Mouse (Mus musculus) heart, embryonic 12.5 days (tissue): ENCODE results near the gene Clic1. TPM values are rescaled to one million over a fixed set of nuclear protein-coding genes. Genes with fewer than 3 reads are reported as not detected.

Experiments used
- ATAC-seq: fragments of 200-750 bp; cut with Nextera tagmentation; 2 replicates; pipeline ENCODE4 v1.8.0; 2017; ENCODE audit warnings: moderate TSS enrichment, moderate library complexity; ENCODE audit not compliant: insufficient number of reproducible peaks, low FRiP score
- H3K27ac ChIP-seq: fragments of 300-500 bp; sonication (generic); 2 replicates; pipeline ENCODE4 v1.5.1; 2016; ENCODE audit warnings: mild to moderate bottlenecking, moderate library complexity; ENCODE audit not compliant: poor library complexity, severe bottlenecking
- H3K27me3 ChIP-seq: fragments of 300-500 bp; sonication (generic); replicated peaks from 2 replicates; pipeline ENCODE4 v1.6.1; 2016; ENCODE audit warnings: mild to moderate bottlenecking, moderate library complexity
- H3K36me3 ChIP-seq: fragments of 300-500 bp; sonication (generic); 2 replicates; pipeline ENCODE4 v1.6.1; 2016; ENCODE audit warnings: mild to moderate bottlenecking, moderate library complexity
- H3K4me1 ChIP-seq: fragments of 300-500 bp; sonication (generic); replicated peaks from 2 replicates; pipeline ENCODE4 v1.6.1; 2016; ENCODE audit warnings: mild to moderate bottlenecking
- H3K4me2 ChIP-seq: fragments of 300-500 bp; sonication (generic); 2 replicates; pipeline ENCODE4 v1.6.1; 2016; ENCODE audit warnings: mild to moderate bottlenecking, moderate library complexity
- H3K4me3 ChIP-seq: fragments of 300-500 bp; sonication (generic); 2 replicates; pipeline ENCODE4 v1.5.1; 2016; ENCODE audit warnings: mild to moderate bottlenecking
- H3K9ac ChIP-seq: fragments of 300-500 bp; sonication (generic); 2 replicates; pipeline ENCODE4 v1.6.1; 2016; ENCODE audit warnings: mild to moderate bottlenecking, moderate library complexity
- H3K9me3 ChIP-seq: fragments of 300-500 bp; sonication (generic); replicated peaks from 2 replicates; pipeline ENCODE4 v1.6.1; 2016; ENCODE audit warnings: mild to moderate bottlenecking, moderate library complexity
- WGBS: fragments of 180-500 bp; shearing (Covaris S2); methylation state at CpG from one replicate; pipeline ENCODE4 v1.1.7; 2016; 5-methylcytosine and 5-hydroxymethylcytosine counted together
- polyA plus RNA-seq: library from polyadenylated mRNA; unstranded; fragments of >200 nt; fragmentation: Nextera tagmentation; extraction: Ambion mirVana; gene quantifications from 2 replicates; pipeline ENCODE4 v1.2.1, GENCODE M21; 2016

Clic1 gene
- polyA plus RNA-seq, 1 experiment from 2014 or later = 349 TPM

DNA sequence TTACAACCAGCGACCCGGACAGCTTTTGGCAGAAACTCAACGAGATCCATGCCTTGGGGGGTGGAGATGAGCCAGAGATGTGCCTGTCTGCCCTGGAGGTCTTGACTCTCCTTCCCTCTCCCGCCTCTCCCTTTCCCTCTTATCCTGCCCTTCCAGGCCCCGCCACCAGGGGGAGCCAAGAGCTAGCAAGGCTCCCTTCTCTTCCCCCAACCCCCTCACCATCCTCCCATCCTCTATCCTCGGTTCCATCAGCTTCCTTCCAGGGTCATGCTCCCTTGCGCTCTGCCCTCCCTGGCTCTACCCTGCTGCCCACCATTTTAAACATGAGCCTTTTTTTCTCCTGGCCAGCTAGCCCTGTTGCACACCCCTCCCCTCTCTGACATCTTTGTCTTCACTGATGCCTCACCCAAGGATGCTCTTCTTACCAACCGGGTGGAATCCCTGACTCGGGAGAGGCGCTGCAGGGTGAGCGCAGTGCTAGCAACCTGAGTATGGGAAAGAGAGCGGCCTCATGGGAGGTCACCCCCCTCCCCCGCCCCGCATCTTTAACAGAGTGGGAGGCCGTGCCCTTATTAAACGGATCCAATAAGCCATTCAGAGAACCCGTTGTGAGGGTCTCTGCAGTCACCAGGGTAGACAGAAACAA, 28.5 kb upstream of the Clic1 start:
- Histone ChIP-seq H3K9ac (peak overlapping the region; percentile 32; the same call in 1 of the 2 replicates), H3K4me3 (peak overlapping the region; percentile 14), H3K27me3 (peaks cover 5% of the 10 kb centered on the region; the same call in 1 of the 2 replicates), H3K27ac (peak overlapping the region; percentile 83), H3K4me2 (peak overlapping the region; percentile 55), H3K36me3 (peaks cover 2% of the 10 kb centered on the region), H3K9me3 (no peaks in the 10 kb centered on the region), H3K4me1 (peaks cover 52% of the 10 kb centered on the region)
- WGBS = 6% methylated on average over 17 of the region's 17 CpGs
- peak; percentile 49 for ATAC-seq

DNA sequence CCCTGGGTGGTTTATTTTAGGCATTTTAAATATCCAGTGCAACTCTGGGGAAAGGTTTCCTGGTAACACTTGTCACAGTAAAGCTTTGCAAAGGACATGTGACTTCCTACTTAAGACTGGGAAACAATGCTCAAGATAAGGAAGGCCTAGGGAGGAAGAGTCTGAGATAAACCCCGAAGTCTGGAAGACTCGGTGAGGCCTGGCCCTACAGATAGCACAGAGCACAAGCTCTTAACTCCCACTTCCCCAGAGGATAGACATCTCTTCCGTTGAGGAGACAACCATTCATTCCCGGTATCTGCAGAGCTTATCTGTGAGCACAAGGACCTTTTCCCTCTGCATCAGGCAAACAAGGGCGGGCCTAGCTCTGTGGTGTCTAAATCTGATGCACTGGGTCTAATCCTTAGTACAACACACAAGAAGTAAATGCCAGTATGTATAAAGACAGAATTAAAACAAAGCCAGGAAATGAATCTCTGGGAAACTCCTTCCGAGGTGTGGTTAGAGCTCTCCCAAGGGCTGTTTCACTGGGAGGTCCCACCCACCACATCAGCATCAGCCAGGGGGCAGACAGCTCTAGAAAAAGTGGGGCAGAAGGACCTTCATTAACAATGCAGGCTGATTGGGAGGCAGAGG, 27.8 kb upstream of the Clic1 start:
- WGBS = 14% methylated on average over 6 of the region's 6 CpGs
- Histone ChIP-seq H3K36me3 (no peaks in the 10 kb centered on the region), H3K4me1 (peaks cover 50% of the 10 kb centered on the region), H3K27ac (peak overlapping the region; percentile 83), H3K9me3 (no peaks in the 10 kb centered on the region), H3K4me2 (peak overlapping the region; percentile 55), H3K4me3 (no peak overlapping the region), H3K27me3 (peaks cover 5% of the 10 kb centered on the region; the same call in 1 of the 2 replicates), H3K9ac (0 out of 2 replicates have a peak overlapping the region, but pooled peaks have one; percentile 32)
- peak; percentile 85 for ATAC-seq

DNA sequence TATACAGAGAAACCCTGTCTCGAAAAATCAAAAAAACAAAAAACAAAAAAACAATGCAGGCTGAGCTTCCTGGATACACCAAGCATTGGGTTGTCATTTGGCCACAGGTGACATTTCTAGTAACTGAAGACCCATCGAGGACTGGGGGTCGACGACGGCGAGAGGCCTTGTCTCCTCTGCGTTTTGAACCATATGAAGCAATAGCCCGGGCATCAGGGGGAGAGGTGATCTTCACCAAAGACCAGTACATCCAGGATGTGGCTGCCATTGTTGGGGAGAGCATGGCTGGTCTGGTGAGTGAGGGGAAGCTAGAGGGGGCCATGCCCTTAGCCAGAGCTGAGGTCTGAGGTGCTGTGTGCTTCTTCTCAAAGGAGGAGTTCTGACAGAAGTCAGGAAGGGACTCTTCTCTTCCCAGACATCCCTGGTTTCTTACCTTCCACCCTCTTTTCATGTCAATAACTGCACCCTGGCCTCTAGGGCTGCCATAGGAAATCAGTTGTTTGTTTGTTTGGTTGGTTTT, 27.2 kb upstream of the Clic1 start:
- peak overlapping the region; percentile 75 for H3K27ac ChIP-seq
- H3K4me3 ChIP-seq = no peak overlapping the region
- no peak overlapping the region for H3K9ac ChIP-seq
- no peaks in the 10 kb centered on the region for H3K9me3 ChIP-seq
- ATAC-seq = no peak
- WGBS = 91% methylated on average over 8 of the region's 8 CpGs
- H3K36me3 ChIP-seq = no peaks in the 10 kb centered on the region
- H3K4me2 ChIP-seq = no peak overlapping the region
- H3K27me3 ChIP-seq = peaks cover 5% of the 10 kb centered on the region; the same call in 1 of the 2 replicates
- peaks cover 56% of the 10 kb centered on the region for H3K4me1 ChIP-seq

DNA sequence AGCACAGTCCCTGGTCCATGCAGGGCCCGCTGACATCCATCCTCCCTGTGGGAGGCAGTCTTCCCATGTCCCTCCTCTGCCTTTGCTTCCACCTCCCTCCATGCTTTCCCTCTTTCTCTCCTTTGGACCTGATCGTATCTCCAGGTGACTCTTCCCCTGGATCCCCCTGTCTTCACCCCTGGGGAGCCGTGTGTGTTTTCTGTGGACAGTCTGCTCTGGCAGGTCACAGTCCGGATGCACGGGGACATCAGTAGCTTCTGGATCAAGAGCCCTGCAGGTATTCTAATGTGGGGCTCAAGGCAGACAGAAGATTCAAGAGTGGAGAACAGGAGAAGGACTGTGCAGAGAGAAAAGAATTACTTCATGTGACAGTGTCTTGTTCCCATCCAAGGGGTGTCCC, 26.5 kb upstream of the Clic1 start:
- H3K36me3 ChIP-seq = no peaks in the 10 kb centered on the region
- H3K9me3 ChIP-seq = no peaks in the 10 kb centered on the region
- H3K9ac ChIP-seq = no peak overlapping the region
- 85% methylated on average over 5 of the region's 5 CpGs for WGBS
- H3K27me3 ChIP-seq = peaks cover 5% of the 10 kb centered on the region; the same call in 1 of the 2 replicates
- no peak overlapping the region for H3K4me3 ChIP-seq
- H3K4me2 ChIP-seq = no peak overlapping the region
- ATAC-seq = no peak
- no peak overlapping the region for H3K27ac ChIP-seq
- H3K4me1 ChIP-seq = peaks cover 58% of the 10 kb centered on the region

DNA sequence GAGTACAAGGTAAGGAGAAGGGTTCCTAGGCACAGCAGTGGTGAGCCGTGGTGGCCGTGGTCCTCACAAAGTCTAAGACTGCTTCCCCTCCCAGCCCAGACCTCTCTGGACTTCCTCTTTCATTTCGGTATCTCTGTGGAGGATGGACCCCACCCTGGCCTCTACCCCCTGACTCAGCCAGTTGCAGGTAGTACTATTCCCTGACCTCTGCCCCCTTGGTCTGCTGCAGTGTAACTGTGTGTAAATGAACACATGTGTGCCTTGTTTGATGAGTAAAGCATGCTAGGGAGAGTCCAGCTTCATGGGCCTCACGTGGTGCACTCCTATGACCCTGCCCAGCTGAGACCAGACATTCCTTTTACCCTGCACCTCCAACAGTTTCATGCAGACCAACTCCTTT, 26.0 kb upstream of the Clic1 start:
- Histone ChIP-seq H3K4me3 (no peak overlapping the region), H3K36me3 (no peaks in the 10 kb centered on the region), H3K9ac (peak overlapping the region; percentile 6; the same call in 1 of the 2 replicates), H3K27me3 (0 out of 2 replicates have a peak, but pooled peaks cover 5% of the 10 kb centered on the region), H3K27ac (no peak overlapping the region), H3K4me1 (peaks cover 60% of the 10 kb centered on the region), H3K4me2 (no peak overlapping the region), H3K9me3 (no peaks in the 10 kb centered on the region)
- no peak for ATAC-seq
- 56% methylated on average over 4 of the region's 4 CpGs for WGBS

DNA sequence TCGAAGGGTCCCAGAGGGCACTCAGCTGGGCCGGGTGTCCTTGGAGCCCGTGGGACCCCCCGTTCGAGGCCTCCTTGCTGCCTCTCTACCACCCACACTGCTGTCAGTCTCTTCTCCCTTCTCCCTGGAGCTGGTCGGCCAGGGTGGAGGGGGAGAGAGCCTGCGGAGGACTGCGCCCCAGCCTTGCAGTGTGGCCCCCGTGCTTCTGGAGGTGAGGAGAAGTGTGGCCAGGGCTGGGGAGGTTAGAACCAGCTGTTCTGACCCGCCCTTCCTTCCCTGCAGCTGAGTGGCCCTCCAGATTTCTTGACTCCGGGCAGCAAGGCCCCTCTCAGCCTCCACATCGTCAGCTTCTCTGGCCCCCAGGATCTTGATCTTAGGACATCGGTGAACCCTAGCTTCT, 25.5 kb upstream of the Clic1 start:
- peak overlapping the region; percentile 6; the same call in 1 of the 2 replicates for H3K9ac ChIP-seq

DNA sequence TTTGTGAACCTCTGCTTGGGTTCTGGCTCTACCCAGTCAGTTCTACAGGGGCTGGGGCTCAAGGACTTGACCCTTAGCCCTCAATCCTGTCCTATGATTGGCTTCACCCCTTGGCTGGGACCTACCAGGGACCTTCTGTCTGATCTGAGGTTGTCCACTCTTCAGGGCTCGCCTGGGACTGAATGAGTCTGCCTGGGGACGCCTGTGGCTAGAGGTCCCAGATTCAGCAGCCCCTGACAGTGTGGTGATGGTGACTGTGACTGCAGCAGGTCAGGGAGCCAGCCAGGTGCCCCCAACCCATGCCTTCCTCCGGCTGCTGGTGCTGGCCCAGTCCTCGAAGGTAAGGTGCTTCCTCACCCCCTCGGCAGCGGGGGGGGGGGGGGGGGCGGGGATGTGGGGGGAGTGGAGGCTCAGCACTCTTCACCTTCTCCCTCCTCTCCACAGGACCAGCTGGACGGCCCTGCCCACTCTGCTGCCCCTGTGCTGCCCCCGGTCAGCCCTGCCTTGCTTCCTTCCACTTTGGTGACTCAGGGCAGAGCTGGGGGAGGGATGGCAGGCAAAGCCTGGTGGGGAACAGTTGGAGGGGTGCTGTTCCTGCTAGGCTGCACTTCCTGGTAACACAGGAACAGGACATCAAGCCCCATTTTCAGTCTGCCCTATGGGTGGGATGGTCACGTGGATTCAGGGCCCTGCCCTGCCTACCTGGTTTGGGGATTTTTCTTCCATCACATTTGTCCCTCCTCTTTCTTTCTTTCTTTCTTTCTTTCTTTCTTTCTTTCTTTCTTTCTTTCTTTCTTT, 24.9 kb upstream of the Clic1 start:
- H3K9me3 ChIP-seq = no peaks in the 10 kb centered on the region
- H3K4me2 ChIP-seq = no peak overlapping the region
- no peak for ATAC-seq
- no peak overlapping the region for H3K4me3 ChIP-seq
- WGBS = 54% methylated on average over 10 of the region's 10 CpGs
- H3K27ac ChIP-seq = no peak overlapping the region; the same call in 1 of the 2 replicates
- H3K36me3 ChIP-seq = no peaks in the 10 kb centered on the region
- peaks cover 65% of the 10 kb centered on the region for H3K4me1 ChIP-seq
- peak overlapping the region; percentile 42; the same call in 1 of the 2 replicates for H3K9ac ChIP-seq
- 0 out of 2 replicates have a peak, but pooled peaks cover 5% of the 10 kb centered on the region for H3K27me3 ChIP-seq

More for the DNA sequence above, 25.5 kb upstream of the Clic1 start:
- Histone ChIP-seq H3K27ac (no peak overlapping the region), H3K36me3 (no peaks in the 10 kb centered on the region), H3K9me3 (no peaks in the 10 kb centered on the region), H3K4me2 (no peak overlapping the region), H3K4me3 (no peak overlapping the region), H3K4me1 (peaks cover 61% of the 10 kb centered on the region), H3K27me3 (0 out of 2 replicates have a peak, but pooled peaks cover 5% of the 10 kb centered on the region)
- ATAC-seq = no peak
- 64% methylated on average over 12 of the region's 13 CpGs for WGBS

DNA sequence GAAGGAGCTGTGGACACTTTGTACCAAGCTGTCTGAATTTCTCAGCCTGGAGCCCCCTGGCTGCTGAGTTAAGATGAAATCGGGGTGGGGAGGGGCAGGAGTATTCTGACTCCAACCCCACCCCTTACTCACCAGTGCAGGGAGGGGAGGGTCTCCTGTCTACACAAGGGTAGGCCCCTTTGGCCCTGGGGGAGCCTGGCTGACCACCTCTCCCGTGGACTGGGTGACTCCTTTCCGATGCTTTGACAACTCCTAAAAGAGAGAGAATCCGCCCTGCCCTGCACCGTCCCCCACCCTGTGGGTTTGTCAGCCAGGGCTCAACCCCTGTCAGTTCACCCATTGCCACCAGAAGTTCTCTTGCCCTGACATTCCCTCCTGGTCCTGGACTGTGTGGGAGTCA, 23.6 kb upstream of the Clic1 start:
- Histone ChIP-seq H3K27ac (no peak overlapping the region), H3K27me3 (no peaks in the 10 kb centered on the region), H3K4me1 (peaks cover 62% of the 10 kb centered on the region), H3K4me3 (no peak overlapping the region), H3K9me3 (no peaks in the 10 kb centered on the region), H3K36me3 (no peaks in the 10 kb centered on the region), H3K9ac (no peak overlapping the region), H3K4me2 (no peak overlapping the region)
- WGBS = 80% methylated on average over 5 of the region's 5 CpGs
- no peak for ATAC-seq

DNA sequence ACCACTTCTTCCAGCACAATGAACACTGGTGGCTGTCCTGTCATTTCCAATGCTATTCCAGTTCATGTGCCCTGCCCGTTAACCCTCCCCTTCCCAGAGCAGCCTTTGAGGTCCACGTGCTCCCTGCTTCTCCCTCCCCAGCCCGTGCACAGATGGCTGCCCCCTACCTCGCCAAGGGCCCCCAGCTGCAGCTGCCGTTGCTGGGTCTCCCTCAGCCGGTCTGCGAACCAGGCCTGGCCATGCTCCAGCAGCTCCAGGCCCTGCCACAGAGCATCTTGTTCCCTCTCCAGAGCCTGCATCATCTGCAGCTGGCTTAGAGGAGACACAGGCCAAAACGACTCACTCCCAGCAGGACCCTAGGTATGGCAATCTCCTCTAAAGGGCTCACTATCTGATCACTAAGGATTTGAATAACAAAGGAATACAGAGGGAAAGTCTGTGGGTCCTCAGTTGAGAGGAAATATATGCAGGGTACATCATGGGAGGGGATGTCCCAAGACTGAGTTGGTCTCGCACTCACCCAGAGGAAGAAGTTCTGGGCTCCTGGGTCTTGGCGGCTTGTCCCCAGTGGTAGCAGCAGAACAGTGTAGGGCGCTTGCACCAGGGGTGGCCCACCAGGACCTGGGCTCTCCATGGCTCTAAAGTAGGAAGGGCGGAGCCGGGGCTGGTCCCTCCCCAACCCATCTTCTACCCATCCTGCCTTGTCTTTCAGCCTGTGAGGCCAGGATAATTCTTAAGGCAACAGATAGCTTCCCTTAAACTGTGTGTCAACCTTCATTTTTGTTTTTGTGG, 22.3 kb upstream of the Clic1 start, which contains the start of gene Sapcd1:
Gene Sapcd1, minus strand, starts transcription at position 740 of the 792 bp plus-strand sequence.
- Histone ChIP-seq H3K4me2 (peak within 1 kb of the TSS; percentile 34; the same call in 1 of the 2 replicates), H3K27ac (peak within 1 kb of the TSS; percentile 61; the same call in 1 of the 2 replicates), H3K4me3 (0 out of 2 replicates have a peak within 1 kb of the TSS, but pooled peaks have one; percentile 11), H3K4me1 (peaks cover 53% of the 10 kb centered on the region), H3K27me3 (no peaks in the 10 kb centered on the region), H3K9ac (0 out of 2 replicates have a peak within 1 kb of the TSS, but pooled peaks have one; percentile 34), H3K36me3 (no peaks in the 10 kb centered on the region), H3K9me3 (no peaks in the 10 kb centered on the region)
- 39% methylated on average over 13 of the region's 13 CpGs for WGBS
- no peak for ATAC-seq

DNA sequence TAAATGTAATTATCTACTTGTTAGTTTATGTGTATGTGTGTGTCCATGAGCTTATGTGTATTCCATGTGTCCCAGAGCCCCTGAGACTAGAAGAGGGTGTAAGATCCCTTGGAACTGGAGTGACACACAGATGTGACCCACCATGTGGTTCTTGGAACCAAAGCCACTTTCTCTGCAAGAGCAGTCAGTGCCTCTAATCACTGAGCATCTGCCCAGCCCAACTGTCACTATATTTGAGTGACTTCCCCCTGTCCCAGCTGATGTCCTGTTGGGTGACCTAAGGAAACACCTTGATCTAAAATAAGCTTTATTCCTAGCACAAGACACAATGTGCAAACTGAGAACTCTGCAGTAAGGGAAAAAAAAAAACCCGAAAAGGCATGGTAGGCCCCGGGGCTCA, 21.5 kb upstream of the Clic1 start:
- 87% methylated on average over 2 of the region's 2 CpGs for WGBS
- H3K9ac ChIP-seq = no peak overlapping the region
- no peaks in the 10 kb centered on the region for H3K36me3 ChIP-seq
- H3K4me2 ChIP-seq = no peak overlapping the region
- H3K27me3 ChIP-seq = no peaks in the 10 kb centered on the region
- ATAC-seq = no peak
- H3K4me3 ChIP-seq = no peak overlapping the region
- peaks cover 45% of the 10 kb centered on the region for H3K4me1 ChIP-seq
- H3K9me3 ChIP-seq = no peaks in the 10 kb centered on the region
- H3K27ac ChIP-seq = no peak overlapping the region
